Mouse (Mus musculus): ENCODE results near the gene Arl5a.

DNA sequence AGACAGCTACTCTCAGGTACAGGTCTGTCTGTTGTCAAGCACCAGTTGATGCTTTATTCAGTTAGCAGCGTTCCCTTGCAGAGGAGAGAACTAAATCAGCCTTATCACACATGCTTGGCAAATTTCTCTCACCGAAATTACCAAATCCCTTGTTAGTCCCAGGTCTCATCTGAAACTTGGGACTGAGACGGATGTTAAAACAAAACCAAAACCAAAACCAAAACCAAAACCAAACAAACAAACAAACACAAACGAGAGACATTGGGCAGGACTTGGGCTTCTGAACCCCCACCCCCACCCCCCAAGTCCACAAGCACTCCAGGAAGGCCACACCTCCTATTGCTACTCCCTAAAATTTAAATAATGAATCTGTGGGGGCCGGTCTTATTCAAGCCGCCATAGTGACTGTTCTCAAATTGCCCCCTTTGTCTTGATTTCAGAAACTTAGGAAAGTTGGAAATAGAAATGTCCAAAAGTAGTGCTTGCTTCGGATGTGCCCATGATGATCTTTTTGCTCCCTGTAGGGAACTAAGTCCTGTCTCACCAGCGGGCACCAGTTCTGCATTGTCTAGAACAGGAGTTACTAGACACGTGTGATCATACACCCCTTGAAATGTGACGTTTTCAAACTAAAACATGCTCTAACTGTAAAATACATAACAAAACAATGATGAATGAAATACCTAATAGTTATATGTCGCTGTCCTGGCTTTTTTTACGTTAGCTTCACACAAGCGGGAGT is 46.8 kb downstream of the Arl5a start:
- TF ChIP-seq CTCF (IDR thresholded peaks at IDR 0.05; ENCODE audit: low read depth) (no peak), EP300 (IDR thresholded peaks at IDR 0.05; ENCODE audit: low read depth) (no peak)
